Mouse (Mus musculus): Measurements from ENCODE around the gene Tmem145.
"Not testable (repeated sequence)": the region's sequence is repeated elsewhere in the genome, so short reads cannot be mapped to it uniquely, and the experiment has no call there.

The Tmem145 gene

GRCm38 (mm10) chr7:25305956-25306613, at the start of gene Tmem145:
Gene Tmem145, plus strand, starts transcription at chr7:25306106.
- DNase-seq (ENCODE audit: low read depth, low spot score), result peak; percentile 82

- peak; percentile 56 for DNase-seq (ENCODE audit: low read depth, low spot score)
These were observed 44.0 kb upstream of the Tmem145 start for GRCm38 (mm10) chr7:25261896-25262295.

- peak; percentile 92 for DNase-seq (ENCODE audit: low read depth, low spot score)
These were observed 41.7 kb upstream of the Tmem145 start for GRCm38 (mm10) chr7:25263968-25264870.

GRCm38 (mm10) chr7:25265743-25266142, 40.2 kb upstream of the Tmem145 start:
- not testable (repeated sequence) for DNase-seq (ENCODE audit: low read depth, low spot score)

GRCm38 (mm10) chr7:25266180-25266962, 39.5 kb upstream of the Tmem145 start:
- DNase-seq (ENCODE audit: low read depth, low spot score), result no peak

- DNase-seq (ENCODE audit: low read depth, low spot score), result peak; percentile 100
These were observed 38.6 kb upstream of the Tmem145 start, which contains the start of gene Cic for GRCm38 (mm10) chr7:25267301-25267750. Gene Cic, plus strand, starts transcription at chr7:25267704.

GRCm38 (mm10) chr7:25267751-25268463, 38.0 kb upstream of the Tmem145 start:
- peak; percentile 100 for DNase-seq (ENCODE audit: low read depth, low spot score)

GRCm38 (mm10) chr7:25268588-25268987, 37.3 kb upstream of the Tmem145 start:
- no peak for DNase-seq (ENCODE audit: low read depth, low spot score)

- DNase-seq (ENCODE audit: low read depth, low spot score), result no peak
These were observed 36.9 kb upstream of the Tmem145 start for GRCm38 (mm10) chr7:25269029-25269428.

GRCm38 (mm10) chr7:25269545-25270271, 36.2 kb upstream of the Tmem145 start:
- no peak for DNase-seq (ENCODE audit: low read depth, low spot score)

GRCm38 (mm10) chr7:25270652-25271633, 35.0 kb upstream of the Tmem145 start:
- DNase-seq (ENCODE audit: low read depth, low spot score), result no peak

- DNase-seq (ENCODE audit: low read depth, low spot score), result no peak
These were observed 34.1 kb upstream of the Tmem145 start for GRCm38 (mm10) chr7:25271651-25272444.

GRCm38 (mm10) chr7:25272445-25273258, 33.3 kb upstream of the Tmem145 start:
- DNase-seq (ENCODE audit: low read depth, low spot score), result no peak

- no peak for DNase-seq (ENCODE audit: low read depth, low spot score)
These were observed 32.4 kb upstream of the Tmem145 start for GRCm38 (mm10) chr7:25273259-25274241.

GRCm38 (mm10) chr7:25274571-25274970, 31.3 kb upstream of the Tmem145 start:
- DNase-seq (ENCODE audit: low read depth, low spot score), result no peak

GRCm38 (mm10) chr7:25274996-25275395, 30.9 kb upstream of the Tmem145 start:
- no peak for DNase-seq (ENCODE audit: low read depth, low spot score)

All from ZHBTc4 (cell line).